Mouse (Mus musculus) stomach, adult 2 months (tissue): Measurements from ENCODE around the gene Il27. TPM values are rescaled to one million over a fixed set of nuclear protein-coding genes. Genes with fewer than 3 reads are reported as not detected.

Source experiments
- polyA plus RNA-seq: library from polyadenylated mRNA; depleted of rRNA; stranded (reverse); fragments of >200 nt; gene quantifications from 2 replicates; pipeline ENCODE4 v1.2.3, GENCODE M21; 2012; rRNA removed

Gene Il27
- polyA plus RNA-seq = 0.12 TPM in 1 of 2 replicates, not detected in the other

DNA sequence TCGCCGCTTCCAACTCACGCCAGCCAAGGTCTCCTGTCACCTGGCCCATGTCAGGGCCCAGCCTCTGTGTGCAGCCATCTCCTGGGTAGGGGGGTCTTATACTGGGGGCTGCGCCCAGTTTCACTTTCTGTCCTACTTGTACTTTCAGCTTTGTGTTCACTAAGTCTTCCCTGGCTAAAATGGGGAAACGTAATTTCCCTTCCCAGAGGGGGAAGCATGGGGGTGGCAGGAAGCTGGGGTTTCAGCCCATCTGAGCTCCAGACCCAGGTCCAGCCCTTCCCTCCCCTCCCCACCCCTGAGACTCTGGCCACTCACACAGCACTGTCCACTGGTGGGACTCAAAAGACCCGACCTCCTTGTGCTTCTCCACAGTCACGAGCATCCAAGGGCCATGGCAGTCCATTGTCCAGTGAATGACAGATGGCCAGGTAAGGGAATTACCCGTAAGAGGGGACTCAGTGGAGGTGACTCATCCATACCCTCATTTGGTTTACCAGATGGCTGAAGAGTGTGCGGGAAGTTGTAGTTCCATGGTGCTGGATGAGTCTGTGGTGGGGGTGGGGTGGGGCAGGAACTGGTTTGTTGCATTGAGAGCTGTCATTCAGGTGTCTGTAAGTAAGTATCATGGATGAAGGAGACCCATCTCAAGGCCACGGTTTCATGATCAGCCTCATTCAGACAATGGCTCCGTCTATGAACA is at the start of gene Il27:
Il27 (minus strand) TSS at position 80 of the 700 bp plus-strand sequence.

DNA sequence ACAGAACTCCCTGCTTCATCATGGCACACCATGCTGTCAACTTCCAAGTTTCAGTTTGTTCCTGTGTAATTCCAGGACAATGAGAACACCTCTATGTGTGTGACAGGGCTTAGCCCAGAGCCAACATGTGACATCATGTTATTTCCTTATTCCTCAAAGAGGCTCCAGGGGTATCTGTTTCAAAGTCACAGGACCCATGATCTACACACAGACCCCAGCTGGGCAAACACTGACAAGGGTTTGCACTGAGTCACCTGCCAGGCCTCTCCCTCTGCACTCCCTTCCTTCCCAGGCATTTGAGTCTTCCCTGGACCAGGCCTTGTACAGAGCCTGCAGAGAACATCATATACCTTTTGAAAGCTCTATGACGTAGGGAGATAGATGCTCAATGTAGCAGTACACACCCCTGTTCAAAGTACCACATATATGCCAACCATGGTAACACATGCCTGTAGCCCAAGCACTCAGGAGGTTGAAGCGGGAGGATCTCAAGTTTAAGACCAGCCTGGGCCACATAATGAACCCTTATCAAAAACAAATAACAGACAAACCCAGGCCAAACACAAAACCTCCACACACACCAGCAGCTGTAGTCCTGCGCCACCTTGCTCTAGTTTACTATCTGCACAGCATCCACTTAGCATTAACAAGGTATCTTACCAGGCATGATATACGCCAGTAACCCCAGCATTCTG is 36.2 kb upstream of the Il27 start, which contains the start of gene Nupr1:
Nupr1 (minus strand) TSS at position 38 of the 695 bp plus-strand sequence.

DNA sequence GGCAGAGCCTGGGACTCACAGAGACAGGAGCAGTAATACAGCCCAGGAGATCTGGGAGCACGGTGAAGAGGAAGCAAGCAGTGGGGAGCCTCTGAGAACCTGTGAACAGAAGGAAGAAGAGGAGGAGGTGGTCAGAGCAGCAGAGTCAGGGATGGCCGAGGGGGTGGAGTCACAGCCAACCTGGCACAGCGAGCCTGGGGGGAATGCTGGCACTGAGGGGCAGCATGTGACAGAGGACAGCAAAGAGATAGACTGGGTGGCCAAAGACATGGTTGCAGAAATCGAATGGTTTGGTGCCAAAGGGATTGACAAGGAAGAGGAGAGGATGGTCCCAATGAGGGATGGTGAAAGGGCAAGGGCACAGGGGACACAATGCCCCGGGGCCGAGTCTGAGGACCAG is 9.0 kb downstream of the Il27 start, which contains the start of gene Cln3:
Cln3 (minus strand) TSS at position 101 of the 400 bp plus-strand sequence.

DNA sequence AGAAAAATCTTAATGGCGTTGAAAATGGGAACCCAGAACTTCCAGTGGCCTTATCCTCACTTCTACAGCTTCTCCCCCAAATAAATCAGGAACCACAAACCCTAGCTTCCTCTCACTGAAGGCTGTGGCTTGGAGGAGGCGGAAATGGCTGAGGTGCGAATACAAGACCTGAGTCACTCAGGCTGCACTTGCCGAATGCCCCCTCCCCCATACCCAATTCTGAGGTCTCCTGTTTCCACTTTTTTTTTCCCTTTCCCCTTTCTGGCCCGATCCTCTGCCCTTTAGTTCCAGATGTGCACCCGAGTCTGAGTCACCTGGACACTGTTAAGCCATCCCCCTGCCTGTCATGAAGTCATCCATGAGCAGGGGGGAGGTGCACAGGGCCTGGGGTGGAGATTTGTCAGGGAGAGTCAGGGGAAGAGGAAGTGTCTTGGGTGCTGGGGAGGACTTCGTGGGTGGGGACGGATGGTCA is 10.2 kb downstream of the Il27 start, which contains the start of gene Apobr:
Apobr (plus strand) TSS at position 437 of the 472 bp plus-strand sequence.

DNA sequence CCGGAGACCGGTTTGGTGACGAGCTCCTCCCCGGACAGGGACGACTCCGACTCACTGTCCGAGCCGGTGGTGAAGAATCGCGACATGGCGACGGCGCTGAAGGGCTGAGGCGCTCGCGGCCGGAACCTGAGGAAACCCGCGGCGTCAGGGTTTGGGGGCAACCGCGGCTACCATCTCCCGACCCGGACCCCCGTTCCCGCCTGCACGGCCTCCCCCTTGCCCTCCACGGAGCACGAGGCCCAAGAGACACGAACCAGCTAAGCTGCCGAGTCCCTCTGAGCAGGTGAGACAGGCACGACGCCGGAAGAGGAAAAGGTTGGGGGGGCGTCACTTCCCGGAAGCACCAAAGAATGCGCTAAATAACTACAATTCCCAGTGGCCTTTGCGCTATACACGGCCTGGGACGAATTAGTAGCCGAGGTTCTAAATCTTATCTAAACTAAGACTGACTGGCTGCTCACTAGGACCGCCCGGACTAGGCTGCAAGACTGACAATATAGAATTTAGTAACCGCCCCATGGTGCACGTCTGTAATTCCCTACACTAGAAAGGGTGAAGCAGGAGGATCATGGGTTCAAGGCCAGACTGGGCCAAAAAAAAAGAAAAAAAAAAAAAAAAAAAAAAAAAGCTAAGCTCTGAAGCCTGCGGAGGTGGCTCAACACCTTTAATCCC is 28.5 kb downstream of the Il27 start, which contains the start of gene Eif3c:
Eif3c (minus strand) TSS at position 318 of the 672 bp plus-strand sequence.

Other genes starting within 250 kb of the Il27 start
- gene Lat, start 225.4 kb downstream of the Il27 start, polyA plus RNA-seq = 1.6 and 3.5 TPM in 2 replicates
- 64.7 and 73.1 TPM in 2 replicates for gene Spns1, start 217.5 kb downstream of the Il27 start, polyA plus RNA-seq
- 1.9 and 2.5 TPM in 2 replicates for gene Nfatc2ip, start 198.2 kb downstream of the Il27 start, polyA plus RNA-seq
- gene Cd19, start 180.1 kb downstream of the Il27 start, polyA plus RNA-seq = 0.05 and 0.10 TPM in 2 replicates
- 13.3 and 15.6 TPM in 2 replicates for gene Rabep2, start 166.2 kb downstream of the Il27 start, polyA plus RNA-seq
- 49.4 and 66.2 TPM in 2 replicates for gene Atp2a1, start 131.8 kb downstream of the Il27 start, polyA plus RNA-seq
- gene Sh2b1, start 119.5 kb downstream of the Il27 start, polyA plus RNA-seq = 28.7 and 30.8 TPM in 2 replicates
- 70.6 and 75.3 TPM in 2 replicates for gene Tufm, start 107.6 kb downstream of the Il27 start, polyA plus RNA-seq
- gene Atxn2l, start 91.5 kb downstream of the Il27 start, polyA plus RNA-seq = 134 and 161 TPM in 2 replicates
- gene Eif3c, start 28.5 kb downstream of the Il27 start, polyA plus RNA-seq = 57.5 and 61.4 TPM in 2 replicates
- 1.5 and 3.4 TPM in 2 replicates for gene Apobr, start 10.0 kb downstream of the Il27 start, polyA plus RNA-seq
- gene Cln3, start 9.1 kb downstream of the Il27 start, polyA plus RNA-seq = 36.6 and 38.8 TPM in 2 replicates
- gene Nupr1, start 35.9 kb upstream of the Il27 start, polyA plus RNA-seq = 21.6 and 37.2 TPM in 2 replicates
- gene Sgf29, start 54.4 kb upstream of the Il27 start, polyA plus RNA-seq = 35.5 and 43.7 TPM in 2 replicates
- 3.5 and 5.1 TPM in 2 replicates for gene Sult1a1, start 81.5 kb upstream of the Il27 start, polyA plus RNA-seq
- gene Bola2, start 100.5 kb upstream of the Il27 start, polyA plus RNA-seq = 26.1 and 37.1 TPM in 2 replicates
- 8.4 and 8.8 TPM in 2 replicates for gene Slx1b, start 100.8 kb upstream of the Il27 start, polyA plus RNA-seq
- gene Coro1a, start 112.8 kb upstream of the Il27 start, polyA plus RNA-seq = 21.9 and 41.2 TPM in 2 replicates
- gene Mapk3, start 164.7 kb upstream of the Il27 start, polyA plus RNA-seq = 242 and 263 TPM in 2 replicates
- 12.6 and 14.1 TPM in 2 replicates for gene Gdpd3, start 171.4 kb upstream of the Il27 start, polyA plus RNA-seq
- gene Ypel3, start 182.0 kb upstream of the Il27 start, polyA plus RNA-seq = 169 and 334 TPM in 2 replicates
- gene Tbx6, start 186.5 kb upstream of the Il27 start, polyA plus RNA-seq = 2.0 and 2.5 TPM in 2 replicates
- 74.8 and 85.0 TPM in 2 replicates for gene Ppp4c, start 197.6 kb upstream of the Il27 start, polyA plus RNA-seq
- gene Fam57b, start 202.7 kb upstream of the Il27 start, polyA plus RNA-seq = 3.8 and 6.7 TPM in 2 replicates
- not detected in 2 replicates for gene 4930451I11Rik, start 236.7 kb upstream of the Il27 start, polyA plus RNA-seq